Mouse (Mus musculus) heart, postnatal 10 days (tissue): ENCODE data around the gene Ube2d2b. TPM values are rescaled to one million over a fixed set of nuclear protein-coding genes. Genes with fewer than 3 reads are reported as not detected.
A peak's percentile ranks its signal among the peaks of the same experiment; 100 is the strongest.

ENCODE experiments used
- DNase-seq, 2 experiments: peaks; one replicate each; pipeline ENCODE4 v3.0.0; 2021
- intact Hi-C: fragments of 180-260 bp; cut with DNase I; formaldehyde crosslinking; loops from one replicate; pipeline ENCODE4 v1.15.1; 2025
- total RNA-seq, 2 experiments: library from RNA; stranded (reverse); gene quantifications; 2 replicates each; pipeline ENCODE4 v1.2.3; 2021

The Ube2d2b gene
- total RNA-seq, 2 experiments from 2014 or later, result not detected

DNA sequence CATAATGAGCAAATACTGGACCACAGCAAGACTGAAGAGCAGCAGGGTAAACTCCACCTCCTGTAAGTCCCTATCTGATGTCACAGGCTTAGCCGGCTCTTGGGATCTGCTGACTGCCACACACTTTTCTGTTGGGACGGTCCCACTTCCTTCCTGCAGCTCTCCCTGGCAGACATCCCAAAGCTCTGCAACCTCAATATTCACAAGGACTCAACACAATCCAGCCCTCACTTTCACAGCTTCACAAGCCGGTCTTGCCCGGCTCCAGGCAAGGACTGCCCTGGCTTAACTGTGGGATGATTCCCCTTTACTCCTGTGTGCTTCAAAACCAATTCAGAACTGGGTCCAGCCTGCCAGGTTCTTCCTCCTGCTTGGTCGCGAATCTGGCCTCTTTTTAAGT, 23.9 kb downstream of the Ube2d2b start:
- intact Hi-C loops, result no loop called here
- DNase-seq, result peak; percentile 65 to 66

DNA sequence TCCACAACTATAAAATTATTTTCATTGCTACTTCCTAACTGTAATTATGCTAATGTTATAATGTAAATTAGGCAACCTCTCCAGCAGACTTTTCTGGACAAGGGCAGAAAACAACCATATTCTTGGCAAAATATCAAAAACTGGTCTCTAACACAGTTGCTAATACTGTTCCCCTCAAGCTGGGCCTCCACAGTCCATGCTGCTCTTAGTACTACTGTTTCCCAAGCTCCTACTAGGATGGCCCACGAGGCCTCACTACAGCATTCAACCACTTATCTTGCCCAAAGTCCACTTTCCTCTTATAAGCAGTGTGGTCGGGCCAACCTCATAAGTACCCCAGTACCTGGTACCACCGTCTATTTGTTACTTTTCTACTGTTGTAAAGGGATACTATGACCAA, 24.7 kb downstream of the Ube2d2b start:
- intact Hi-C loops, result no loop called here
- no peak for DNase-seq

GRCm38 (mm10) chr5:107855546-107855945, 25.6 kb downstream of the Ube2d2b start:
- DNase-seq, result no peak

GRCm38 (mm10) chr5:107858963-107859362, 29.1 kb downstream of the Ube2d2b start:
- intact Hi-C loops, result no loop called here

More at GRCm38 (mm10) chr5:107855546-107855945, 25.6 kb downstream of the Ube2d2b start:
- intact Hi-C loops, result no loop called here

DNA sequence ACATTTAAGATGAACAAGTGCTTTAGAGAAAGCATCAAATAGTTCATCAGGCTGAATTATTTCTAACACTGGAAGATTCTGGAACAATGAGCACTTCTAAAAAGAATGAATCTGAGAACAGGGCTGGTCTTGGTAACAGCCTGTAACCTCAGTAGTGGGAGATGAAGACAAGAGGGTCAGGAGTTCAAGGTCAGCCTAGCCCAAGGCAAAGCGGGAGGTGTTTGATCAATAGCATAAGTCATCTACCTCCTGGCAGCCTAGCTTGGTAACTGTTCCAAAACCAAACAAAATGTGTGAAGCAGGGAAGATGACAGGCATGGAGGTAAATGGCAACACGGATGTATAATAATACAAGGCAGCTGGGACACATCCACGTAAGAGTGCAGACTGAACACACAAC, 34.1 kb downstream of the Ube2d2b start:
- DNase-seq, result no peak
- intact Hi-C loops, result no loop called here

More at GRCm38 (mm10) chr5:107858963-107859362, 29.1 kb downstream of the Ube2d2b start:
- DNase-seq, result no peak

DNA sequence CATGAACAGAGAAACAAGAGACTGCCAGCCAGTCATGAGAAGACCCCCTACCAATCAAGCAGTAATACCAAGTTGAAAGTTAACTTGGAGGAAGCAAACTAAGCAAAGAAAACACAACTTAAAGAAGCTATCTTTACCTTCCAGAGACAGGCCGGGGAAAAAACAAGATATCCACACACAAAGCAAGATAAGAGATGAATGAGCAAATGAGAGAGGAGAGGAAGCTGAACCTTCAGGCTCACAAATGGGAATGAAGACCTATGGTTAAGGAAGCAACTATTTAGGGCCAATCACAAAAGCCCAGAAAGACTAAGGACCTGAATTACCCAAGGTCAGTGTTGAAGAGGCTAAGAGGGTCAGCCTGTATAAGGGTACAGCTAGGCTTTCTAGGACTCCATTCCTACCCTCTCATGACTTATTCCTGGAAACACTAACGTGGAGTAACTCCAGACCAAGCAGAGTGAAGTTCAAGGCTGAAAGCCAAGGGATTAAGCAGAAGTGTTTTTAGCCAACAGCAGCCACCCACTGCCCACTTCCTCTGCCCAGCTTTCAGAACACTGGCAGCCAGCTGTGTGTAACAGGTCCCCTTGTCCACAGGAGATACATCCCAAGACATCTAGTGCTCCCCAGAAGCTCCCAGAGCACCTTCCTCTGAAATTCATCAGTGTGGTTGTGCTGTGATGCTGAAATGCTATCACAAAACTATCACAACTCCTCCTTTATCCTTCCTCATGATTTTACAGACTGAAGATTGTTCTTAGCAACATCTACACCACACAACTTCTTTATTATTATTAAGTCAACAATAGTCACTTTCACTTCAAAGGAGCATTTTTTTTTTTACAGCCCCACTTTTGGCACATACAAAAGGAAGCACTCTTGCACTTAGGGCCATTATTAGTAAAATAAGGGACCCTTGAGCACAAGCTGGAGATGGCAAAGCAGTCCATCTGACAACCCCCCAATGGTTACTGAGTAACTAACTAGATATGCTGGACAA, 36.5 kb downstream of the Ube2d2b start:
- intact Hi-C loops, result no loop called here
- peak; percentile 37 to 38 for DNase-seq

GRCm38 (mm10) chr5:107867970-107868904, 38.3 kb downstream of the Ube2d2b start:
- intact Hi-C loops, result loop anchor here (2.0 kb wide), 1 partner anchor 33 kb away; the partner anchor contains the start of gene Rpl5
- DNase-seq, result peak; percentile 75 to 79

- DNase-seq, result peak; percentile 93 to 96
- intact Hi-C loops, result loop anchor here (2.0 kb wide), 1 partner anchor 32 kb away; the partner anchor contains the start of gene Rpl5
Observed at GRCm38 (mm10) chr5:107868905-107869424, 39.1 kb downstream of the Ube2d2b start.

- intact Hi-C loops, result loop anchor here (2.0 kb wide), 1 partner anchor 31 kb away; the partner anchor contains the start of gene Rpl5
- DNase-seq, result no peak
Observed at GRCm38 (mm10) chr5:107869701-107870100, 39.8 kb downstream of the Ube2d2b start.

DNA sequence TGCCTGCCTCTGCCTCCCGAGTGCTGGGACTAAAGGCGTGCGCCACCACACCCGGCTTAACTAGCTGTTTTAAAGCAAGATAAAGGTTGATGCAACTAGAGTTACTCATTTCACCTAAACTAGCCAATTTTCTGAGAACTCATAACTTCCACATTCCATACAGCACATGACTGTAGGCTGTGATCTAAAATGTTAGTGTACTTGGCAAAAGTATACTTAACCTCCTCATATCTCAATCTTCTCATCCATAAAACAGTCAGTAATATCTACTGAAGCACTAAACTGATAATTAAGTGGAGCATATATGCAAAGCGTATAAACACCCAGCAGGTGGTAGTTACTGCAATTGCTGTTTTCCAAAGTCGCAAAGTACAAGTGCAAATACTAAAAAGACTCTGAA, 43.4 kb downstream of the Ube2d2b start:
- intact Hi-C loops, result no loop called here

DNA sequence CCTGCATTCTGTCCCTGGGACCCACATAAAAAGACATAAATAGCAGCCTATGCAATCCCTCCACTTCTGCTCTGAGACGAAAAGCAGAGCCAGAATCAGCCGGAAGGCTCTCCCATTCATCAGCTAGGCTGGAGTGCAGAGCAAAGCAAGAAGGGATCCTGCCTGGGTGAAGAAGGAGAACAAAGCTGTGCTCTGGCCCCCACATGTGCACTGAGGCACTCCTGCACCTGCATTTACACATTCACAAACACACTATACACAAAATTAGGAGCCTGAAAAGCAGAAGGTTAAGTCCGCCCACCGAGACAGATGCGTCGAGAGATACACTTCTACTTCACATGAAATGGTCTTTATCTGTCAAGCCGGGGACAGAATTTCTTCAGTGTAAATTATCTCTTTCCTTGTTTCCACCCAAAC, 44.0 kb downstream of the Ube2d2b start:
- DNase-seq, result peak; percentile 20 to 48

More for the DNA sequence above, 43.4 kb downstream of the Ube2d2b start:
- DNase-seq, result no peak

DNA sequence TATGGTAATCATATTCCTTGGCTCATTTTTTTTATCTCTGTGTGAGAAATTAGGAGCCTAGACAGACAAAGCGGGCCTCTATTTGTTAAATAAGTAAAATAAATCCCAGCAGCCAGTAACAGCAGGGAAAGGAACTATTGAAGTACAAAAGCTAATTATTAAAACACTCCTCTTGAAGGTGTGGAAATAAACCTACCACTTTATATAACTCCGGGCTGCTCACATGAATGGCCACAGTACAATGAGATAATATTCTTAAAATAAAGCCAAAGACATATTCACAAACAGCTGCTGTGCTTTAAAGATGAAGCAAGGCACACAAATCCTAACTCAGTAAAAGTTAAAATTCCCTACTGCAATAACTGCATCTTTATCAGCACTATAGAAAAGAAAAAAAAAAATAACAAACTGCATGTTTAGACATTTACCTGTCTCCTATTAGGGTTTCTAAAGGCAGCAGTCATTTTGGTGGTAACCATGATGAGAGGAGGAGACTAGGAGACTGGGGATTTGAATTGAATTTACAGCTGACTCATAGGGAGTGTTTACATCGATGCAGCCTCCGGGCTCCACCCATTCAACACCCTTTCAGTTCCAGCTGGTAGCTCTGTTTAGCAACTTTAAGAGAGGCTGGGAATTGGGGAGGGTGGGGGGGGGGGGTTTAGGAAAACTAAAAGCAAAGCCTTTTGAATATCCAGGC, 44.8 kb downstream of the Ube2d2b start, which contains the start of gene Evi5:
Gene Evi5 (minus strand): TSS at position 547 of the 700 bp plus-strand sequence.
- intact Hi-C loops, result no loop called here
- DNase-seq, result peak in 1 of 2 experiments; percentile 19

More for the DNA sequence above, 44.0 kb downstream of the Ube2d2b start:
- intact Hi-C loops, result no loop called here

GRCm38 (mm10) chr5:107875261-107875611, 45.3 kb downstream of the Ube2d2b start:
- intact Hi-C loops, result no loop called here
- no peak for DNase-seq

DNA sequence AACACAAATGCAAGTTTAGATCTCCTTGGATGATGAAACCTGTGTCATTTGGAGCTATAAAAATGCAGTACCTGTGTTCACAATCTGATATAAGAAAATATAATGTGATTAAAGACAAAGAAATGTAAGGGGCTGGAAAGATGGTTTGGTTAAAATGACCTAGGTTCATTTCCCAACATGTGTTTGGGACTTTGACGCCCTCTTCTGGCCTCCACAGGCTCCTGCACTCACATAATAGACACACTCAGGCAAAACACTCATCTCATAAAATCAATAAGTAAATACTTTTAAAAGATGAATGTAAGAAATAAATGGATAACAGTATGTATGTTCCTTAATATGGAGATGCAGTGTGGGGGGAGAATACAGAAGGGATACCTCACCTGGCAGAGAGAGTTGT, 47.2 kb downstream of the Ube2d2b start:
- no peak for DNase-seq
- intact Hi-C loops, result no loop called here

DNA sequence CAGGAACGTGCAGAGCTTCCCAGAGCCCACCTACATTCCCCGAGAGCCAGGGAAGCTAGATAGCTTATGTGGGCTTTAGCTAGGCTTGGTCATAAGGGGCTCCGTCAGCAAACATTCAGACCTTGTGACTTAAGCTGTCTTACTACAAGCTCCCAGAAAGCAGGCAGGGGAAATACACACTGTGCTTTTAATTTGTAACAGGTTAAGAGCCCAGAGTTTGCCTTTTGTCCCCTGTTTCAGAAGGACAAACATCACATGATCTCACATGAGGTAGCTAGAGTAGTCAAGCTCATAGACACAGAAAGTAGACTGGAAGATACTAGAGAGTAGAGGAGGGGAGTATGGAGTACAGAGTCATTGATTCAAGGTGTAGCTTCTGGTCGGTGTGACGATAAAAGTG, 50.8 kb downstream of the Ube2d2b start:
- intact Hi-C loops, result no loop called here
- no peak for DNase-seq

Other genes starting within 250 kb of the Ube2d2b start
- gene Rpap2, start 232.7 kb upstream of the Ube2d2b start, total RNA-seq, result 10 to 100 TPM in 1 of 2 experiments, 1 to 10 TPM in 1; 9.2 to 10.0 TPM
- 1 to 10 TPM; 9.0 to 9.2 TPM for gene Glmn, start 232.2 kb upstream of the Ube2d2b start, total RNA-seq
- gene Gfi1, start 104.1 kb upstream of the Ube2d2b start, total RNA-seq, result under 1 TPM; 0.25 to 0.41 TPM
- 10 to 100 TPM; 38.8 to 39.6 TPM for gene Evi5, start 45.0 kb downstream of the Ube2d2b start, total RNA-seq
- 10 to 100 TPM; 54.4 to 56.2 TPM for gene Rpl5, start 70.4 kb downstream of the Ube2d2b start, total RNA-seq
- 10 to 100 TPM in 1 of 2 experiments, 1 to 10 TPM in 1; 9.0 to 10.4 TPM for gene Fam69a, start 157.0 kb downstream of the Ube2d2b start, total RNA-seq
- 10 to 100 TPM; 19.7 to 24.9 TPM for gene Mtf2, start 235.6 kb downstream of the Ube2d2b start, total RNA-seq